Mouse (Mus musculus): Measurements from ENCODE around the gene Lrrc39. TPM values are rescaled to one million over a fixed set of nuclear protein-coding genes. Genes with fewer than 3 reads are reported as not detected.

The Lrrc39 gene
- 0.35 and 0.59 TPM in 2 replicates for polyA plus RNA-seq (2015; fragmentation: Nextera tagmentation; extraction: Ambion mirVana)

- Histone ChIP-seq H3K4me2 (replicated peaks; ENCODE audit: low read depth, low read length) (no peak within 1 kb of the TSS), H3K4me3 (ENCODE audit: low read length) (no peak within 1 kb of the TSS), H3K36me3 (ENCODE audit: insufficient read depth, low read length) (no peaks in the 10 kb centered on the region), H3K27ac (ENCODE audit: low read length) (no peak within 1 kb of the TSS), H3K9ac (replicated peaks; ENCODE audit: low read length) (no peak within 1 kb of the TSS), H3K4me1 (ENCODE audit: insufficient read depth, low read length) (no peaks in the 10 kb centered on the region), H3K9me3 (ENCODE audit: low read length) (0 out of 2 replicates have a peak, but pooled peaks cover 6% of the 10 kb centered on the region), H3K27me3 (ENCODE audit: insufficient read depth, low read length) (no peaks in the 10 kb centered on the region)
- ATAC-seq (ENCODE audit: low FRiP score, low TSS enrichment), result no peak
- 63% methylated on average over 7 of the region's 7 CpGs for WGBS
Measured at GRCm38 (mm10) chr3:116562408-116563094, at the start of gene Lrrc39. Lrrc39 (plus strand) TSS chr3:116562973.

GRCm38 (mm10) chr3:116520141-116520761 lies 42.5 kb upstream of the Lrrc39 start:
- Histone ChIP-seq H3K4me3 (ENCODE audit: low read length) (no peak overlapping the region), H3K9me3 (ENCODE audit: low read length) (no peaks in the 10 kb centered on the region), H3K4me2 (replicated peaks; ENCODE audit: low read depth, low read length) (no peak overlapping the region), H3K4me1 (ENCODE audit: insufficient read depth, low read length) (no peaks in the 10 kb centered on the region), H3K9ac (replicated peaks; ENCODE audit: low read length) (no peak overlapping the region), H3K27me3 (ENCODE audit: insufficient read depth, low read length) (no peaks in the 10 kb centered on the region), H3K27ac (ENCODE audit: low read length) (no peak overlapping the region), H3K36me3 (ENCODE audit: insufficient read depth, low read length) (0 out of 2 replicates have a peak, but pooled peaks cover 2% of the 10 kb centered on the region)
- ATAC-seq (ENCODE audit: low FRiP score, low TSS enrichment), result no peak
- WGBS, result 79% methylated on average over 12 of the region's 12 CpGs

- no peak overlapping the region for H3K4me3 ChIP-seq (ENCODE audit: low read length)
- no peaks in the 10 kb centered on the region for H3K9me3 ChIP-seq (ENCODE audit: low read length)
- no peak overlapping the region for H3K9ac ChIP-seq (replicated peaks; ENCODE audit: low read length)
- no peaks in the 10 kb centered on the region for H3K4me1 ChIP-seq (ENCODE audit: insufficient read depth, low read length)
- ATAC-seq (ENCODE audit: low FRiP score, low TSS enrichment), result no peak
- peaks cover 11% of the 10 kb centered on the region; the same call in 1 of the 2 replicates for H3K36me3 ChIP-seq (ENCODE audit: insufficient read depth, low read length)
- H3K27ac ChIP-seq (ENCODE audit: low read length), result no peak overlapping the region
- no peaks in the 10 kb centered on the region for H3K27me3 ChIP-seq (ENCODE audit: insufficient read depth, low read length)
- no peak overlapping the region for H3K4me2 ChIP-seq (replicated peaks; ENCODE audit: low read depth, low read length)
- WGBS, result 34% methylated on average over 4 of the region's 5 CpGs
Measured at GRCm38 (mm10) chr3:116529741-116530140, 33.0 kb upstream of the Lrrc39 start.

GRCm38 (mm10) chr3:116530826-116531225 lies 31.9 kb upstream of the Lrrc39 start:
- H3K9me3 ChIP-seq (ENCODE audit: low read length), result no peaks in the 10 kb centered on the region
- peaks cover 21% of the 10 kb centered on the region for H3K36me3 ChIP-seq (ENCODE audit: insufficient read depth, low read length)
- no peaks in the 10 kb centered on the region for H3K27me3 ChIP-seq (ENCODE audit: insufficient read depth, low read length)
- no peak overlapping the region for H3K27ac ChIP-seq (ENCODE audit: low read length)
- no peak overlapping the region for H3K4me2 ChIP-seq (replicated peaks; ENCODE audit: low read depth, low read length)
- no peaks in the 10 kb centered on the region for H3K4me1 ChIP-seq (ENCODE audit: insufficient read depth, low read length)
- WGBS, result 80% methylated on average over 4 of the region's 4 CpGs
- ATAC-seq (ENCODE audit: low FRiP score, low TSS enrichment), result no peak
- no peak overlapping the region for H3K4me3 ChIP-seq (ENCODE audit: low read length)
- H3K9ac ChIP-seq (replicated peaks; ENCODE audit: low read length), result no peak overlapping the region

GRCm38 (mm10) chr3:116536428-116537199 lies 26.2 kb upstream of the Lrrc39 start:
- H3K27ac ChIP-seq (ENCODE audit: low read length), result peak overlapping the region; percentile 4; the same call in 1 of the 2 replicates
- peaks cover 29% of the 10 kb centered on the region for H3K36me3 ChIP-seq (ENCODE audit: insufficient read depth, low read length)
- no peaks in the 10 kb centered on the region for H3K27me3 ChIP-seq (ENCODE audit: insufficient read depth, low read length)
- no peak overlapping the region for H3K4me3 ChIP-seq (ENCODE audit: low read length)
- 23% methylated on average over 16 of the region's 16 CpGs for WGBS
- H3K9ac ChIP-seq (replicated peaks; ENCODE audit: low read length), result no peak overlapping the region
- H3K4me2 ChIP-seq (replicated peaks; ENCODE audit: low read depth, low read length), result no peak overlapping the region
- peaks cover 5% of the 10 kb centered on the region for H3K4me1 ChIP-seq (ENCODE audit: insufficient read depth, low read length)
- peak; percentile 74; the same call in 1 of the 2 replicates for ATAC-seq (ENCODE audit: low FRiP score, low TSS enrichment)
- no peaks in the 10 kb centered on the region for H3K9me3 ChIP-seq (ENCODE audit: low read length)

- H3K4me2 ChIP-seq (replicated peaks; ENCODE audit: low read depth, low read length), result no peak overlapping the region
- no peak overlapping the region for H3K4me3 ChIP-seq (ENCODE audit: low read length)
- no peaks in the 10 kb centered on the region for H3K27me3 ChIP-seq (ENCODE audit: insufficient read depth, low read length)
- WGBS, result 19% methylated on average over 6 of the region's 6 CpGs
- no peaks in the 10 kb centered on the region for H3K9me3 ChIP-seq (ENCODE audit: low read length)
- peak overlapping the region; percentile 4; the same call in 1 of the 2 replicates for H3K27ac ChIP-seq (ENCODE audit: low read length)
- H3K4me1 ChIP-seq (ENCODE audit: insufficient read depth, low read length), result peaks cover 5% of the 10 kb centered on the region
- H3K36me3 ChIP-seq (ENCODE audit: insufficient read depth, low read length), result peaks cover 29% of the 10 kb centered on the region
- H3K9ac ChIP-seq (replicated peaks; ENCODE audit: low read length), result no peak overlapping the region
- ATAC-seq (ENCODE audit: low FRiP score, low TSS enrichment), result peak; percentile 75
Measured at GRCm38 (mm10) chr3:116537200-116537573, 25.6 kb upstream of the Lrrc39 start.

- no peak for ATAC-seq (ENCODE audit: low FRiP score, low TSS enrichment)
- no peak overlapping the region for H3K9ac ChIP-seq (replicated peaks; ENCODE audit: low read length)
- no peak overlapping the region for H3K4me3 ChIP-seq (ENCODE audit: low read length)
- H3K27me3 ChIP-seq (ENCODE audit: insufficient read depth, low read length), result no peaks in the 10 kb centered on the region
- H3K4me2 ChIP-seq (replicated peaks; ENCODE audit: low read depth, low read length), result no peak overlapping the region
- WGBS, result 40% methylated on average over 2 of the region's 2 CpGs
- H3K9me3 ChIP-seq (ENCODE audit: low read length), result no peaks in the 10 kb centered on the region
- no peak overlapping the region for H3K27ac ChIP-seq (ENCODE audit: low read length)
- peaks cover 36% of the 10 kb centered on the region for H3K36me3 ChIP-seq (ENCODE audit: insufficient read depth, low read length)
- no peaks in the 10 kb centered on the region for H3K4me1 ChIP-seq (ENCODE audit: insufficient read depth, low read length)
Measured at GRCm38 (mm10) chr3:116542070-116542469, 20.7 kb upstream of the Lrrc39 start.

GRCm38 (mm10) chr3:116542532-116542931 lies 20.2 kb upstream of the Lrrc39 start:
- no peaks in the 10 kb centered on the region for H3K4me1 ChIP-seq (ENCODE audit: insufficient read depth, low read length)
- no peak for ATAC-seq (ENCODE audit: low FRiP score, low TSS enrichment)
- no peak overlapping the region for H3K27ac ChIP-seq (ENCODE audit: low read length)
- no peak overlapping the region for H3K4me3 ChIP-seq (ENCODE audit: low read length)
- WGBS, result 44% methylated on average over 3 of the region's 3 CpGs
- H3K27me3 ChIP-seq (ENCODE audit: insufficient read depth, low read length), result no peaks in the 10 kb centered on the region
- H3K9me3 ChIP-seq (ENCODE audit: low read length), result no peaks in the 10 kb centered on the region
- no peak overlapping the region for H3K9ac ChIP-seq (replicated peaks; ENCODE audit: low read length)
- no peak overlapping the region for H3K4me2 ChIP-seq (replicated peaks; ENCODE audit: low read depth, low read length)
- H3K36me3 ChIP-seq (ENCODE audit: insufficient read depth, low read length), result peaks cover 36% of the 10 kb centered on the region

- no peak for ATAC-seq (ENCODE audit: low FRiP score, low TSS enrichment)
- H3K4me1 ChIP-seq (ENCODE audit: insufficient read depth, low read length), result no peaks in the 10 kb centered on the region
- H3K4me2 ChIP-seq (replicated peaks; ENCODE audit: low read depth, low read length), result no peak overlapping the region
- H3K27me3 ChIP-seq (ENCODE audit: insufficient read depth, low read length), result no peaks in the 10 kb centered on the region
- 92% methylated on average over 5 of the region's 5 CpGs for WGBS
- H3K9ac ChIP-seq (replicated peaks; ENCODE audit: low read length), result no peak overlapping the region
- H3K27ac ChIP-seq (ENCODE audit: low read length), result no peak overlapping the region
- no peak overlapping the region for H3K4me3 ChIP-seq (ENCODE audit: low read length)
- H3K9me3 ChIP-seq (ENCODE audit: low read length), result no peaks in the 10 kb centered on the region
- H3K36me3 ChIP-seq (ENCODE audit: insufficient read depth, low read length), result peaks cover 44% of the 10 kb centered on the region
Measured at GRCm38 (mm10) chr3:116547430-116547829, 15.3 kb upstream of the Lrrc39 start.
